Mouse (Mus musculus): ENCODE data around the gene Pde6g. TPM values are rescaled to one million over a fixed set of nuclear protein-coding genes. Genes with fewer than 3 reads are reported as not detected.

Pde6g gene
- total RNA-seq, 4 experiments from 2014 or later, result 0.70 to 1.0 (median 0.94) TPM

DNA sequence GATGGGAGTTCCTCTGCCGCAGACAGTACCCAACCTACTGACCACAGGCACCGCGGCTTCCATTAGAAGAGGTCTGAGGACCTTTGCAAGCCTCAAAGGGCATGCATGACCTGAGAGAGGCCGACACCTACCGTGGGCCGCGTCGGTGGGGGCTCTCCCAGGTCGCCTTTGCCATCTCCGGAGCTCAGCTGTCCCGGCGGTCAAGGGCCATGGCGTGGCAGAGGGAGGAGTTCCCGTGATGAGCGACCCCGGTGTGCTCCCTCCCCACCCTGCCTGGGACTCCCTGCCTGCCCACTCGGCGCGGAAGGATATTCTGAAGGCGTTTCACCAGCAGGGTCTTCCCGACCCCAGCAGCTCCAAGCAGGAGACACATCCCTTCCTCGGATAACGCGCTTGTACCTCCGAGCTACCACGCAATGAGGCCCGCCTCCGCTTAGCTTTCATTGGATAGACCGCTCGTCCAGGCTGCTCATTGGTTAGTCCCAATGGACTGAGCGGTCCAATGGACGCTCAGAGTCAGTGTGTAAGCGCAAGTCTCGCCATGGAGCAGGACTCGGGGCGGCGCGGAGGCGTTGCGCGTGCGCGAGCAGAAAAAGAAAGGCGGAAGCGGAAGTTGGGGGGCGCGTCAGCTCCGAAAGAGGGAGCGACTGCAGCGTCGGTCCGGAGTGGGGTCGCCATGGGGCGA is 13.9 kb upstream of the Pde6g start, which contains the start of gene Arl16:
Gene Arl16 (minus strand): TSS at position 557 of the 685 bp plus-strand sequence.
- DNase-seq (ENCODE audit: low spot score in 2 of 2), result peak; percentile 81 to 85

DNA sequence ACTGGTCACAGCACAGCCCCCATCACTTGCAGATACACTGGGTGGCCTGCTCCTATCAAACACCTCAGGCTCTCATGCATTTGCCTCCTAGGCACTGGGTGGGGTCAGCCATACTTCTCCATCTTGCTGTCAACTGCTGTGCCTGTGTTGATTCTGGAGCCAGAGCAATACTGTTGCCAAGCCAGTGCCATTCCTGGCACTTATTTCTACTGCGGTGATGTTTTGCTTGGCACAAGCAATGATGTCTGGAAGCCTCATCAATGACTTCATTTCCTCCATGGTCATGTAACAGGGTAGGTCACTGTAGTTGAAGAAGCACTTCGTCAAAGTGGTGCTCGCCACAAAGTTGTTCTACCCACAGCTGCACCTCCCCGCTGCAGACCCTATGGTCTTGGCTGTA is 12.2 kb upstream of the Pde6g start:
- no peak for DNase-seq (ENCODE audit: low spot score in 2 of 2)

DNA sequence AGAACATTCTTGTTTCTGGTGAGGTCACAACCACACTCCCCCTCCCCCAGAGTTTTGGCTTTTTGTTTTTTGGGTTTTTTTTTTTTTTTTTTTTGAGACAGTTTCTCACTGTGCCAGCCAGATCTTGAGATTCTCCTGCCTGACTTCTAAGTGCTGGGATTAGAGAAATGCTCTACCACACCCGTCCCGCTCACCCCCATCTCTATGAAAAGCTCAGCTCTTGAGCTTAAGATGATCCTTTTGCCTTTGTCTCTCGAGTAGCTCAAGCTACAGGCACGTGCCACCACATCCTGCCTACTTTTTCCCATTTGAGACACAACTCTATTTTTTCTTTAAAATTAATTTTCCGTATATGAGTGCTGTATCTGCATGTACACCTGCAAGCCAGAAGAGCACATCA is 11.1 kb upstream of the Pde6g start:
- no peak for DNase-seq (ENCODE audit: low spot score in 2 of 2)

DNA sequence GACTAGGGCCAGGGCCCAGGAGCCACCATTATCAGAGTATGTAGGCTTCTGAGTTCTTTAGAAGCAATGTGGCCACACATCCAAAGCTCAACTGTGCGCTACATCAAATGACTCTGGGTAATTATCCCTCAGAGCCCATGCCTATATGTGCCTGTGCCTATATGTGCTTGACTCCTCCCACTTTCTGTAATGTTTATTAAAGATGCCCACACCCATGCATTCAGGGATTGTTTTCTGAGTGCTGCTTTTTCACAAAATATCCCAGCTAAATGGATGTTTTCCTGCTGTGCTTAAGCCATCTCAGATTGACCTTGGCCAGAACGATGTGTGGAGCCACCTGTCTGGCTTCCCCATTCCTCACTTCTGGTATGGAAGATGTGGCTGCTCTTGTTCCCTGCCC is 10.2 kb upstream of the Pde6g start:
- DNase-seq (ENCODE audit: low spot score in 2 of 2), result no peak

DNA sequence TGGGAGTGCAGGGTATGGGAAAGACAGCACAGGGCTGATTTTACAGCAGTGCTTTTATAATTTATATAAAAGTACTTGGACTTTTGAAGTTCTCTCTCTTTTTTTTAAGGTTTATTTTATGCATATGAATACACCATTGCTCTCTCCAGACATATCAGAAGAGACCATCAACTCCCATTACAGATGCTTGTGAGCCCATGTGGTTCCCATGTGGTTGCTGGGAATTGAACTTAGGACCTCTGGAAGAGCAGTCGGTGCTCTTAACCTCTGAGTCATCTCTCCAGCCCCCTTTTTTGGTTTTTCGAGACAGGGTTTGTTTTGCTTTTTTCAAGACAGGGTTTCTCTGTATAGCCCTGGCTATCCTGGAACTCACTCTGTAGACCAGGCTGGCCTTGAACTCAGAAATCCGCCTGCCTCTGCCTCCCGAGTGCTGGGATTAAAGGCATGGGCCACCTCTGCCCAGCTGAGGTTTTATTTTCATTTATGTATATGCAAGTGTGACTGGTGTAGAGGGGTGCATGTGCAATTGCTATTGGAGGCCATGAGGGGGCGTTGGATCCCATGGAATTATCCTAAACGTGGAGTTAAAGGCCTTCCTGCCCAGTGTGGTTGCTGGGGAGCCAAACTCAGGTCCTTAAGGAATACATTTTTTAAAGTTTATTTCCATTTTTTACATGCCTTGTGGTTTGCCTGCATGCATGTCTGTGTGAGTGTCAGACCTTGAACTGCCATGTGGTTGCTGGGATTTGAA is 5.7 kb upstream of the Pde6g start:
- no peak for DNase-seq (ENCODE audit: low spot score in 2 of 2)

DNA sequence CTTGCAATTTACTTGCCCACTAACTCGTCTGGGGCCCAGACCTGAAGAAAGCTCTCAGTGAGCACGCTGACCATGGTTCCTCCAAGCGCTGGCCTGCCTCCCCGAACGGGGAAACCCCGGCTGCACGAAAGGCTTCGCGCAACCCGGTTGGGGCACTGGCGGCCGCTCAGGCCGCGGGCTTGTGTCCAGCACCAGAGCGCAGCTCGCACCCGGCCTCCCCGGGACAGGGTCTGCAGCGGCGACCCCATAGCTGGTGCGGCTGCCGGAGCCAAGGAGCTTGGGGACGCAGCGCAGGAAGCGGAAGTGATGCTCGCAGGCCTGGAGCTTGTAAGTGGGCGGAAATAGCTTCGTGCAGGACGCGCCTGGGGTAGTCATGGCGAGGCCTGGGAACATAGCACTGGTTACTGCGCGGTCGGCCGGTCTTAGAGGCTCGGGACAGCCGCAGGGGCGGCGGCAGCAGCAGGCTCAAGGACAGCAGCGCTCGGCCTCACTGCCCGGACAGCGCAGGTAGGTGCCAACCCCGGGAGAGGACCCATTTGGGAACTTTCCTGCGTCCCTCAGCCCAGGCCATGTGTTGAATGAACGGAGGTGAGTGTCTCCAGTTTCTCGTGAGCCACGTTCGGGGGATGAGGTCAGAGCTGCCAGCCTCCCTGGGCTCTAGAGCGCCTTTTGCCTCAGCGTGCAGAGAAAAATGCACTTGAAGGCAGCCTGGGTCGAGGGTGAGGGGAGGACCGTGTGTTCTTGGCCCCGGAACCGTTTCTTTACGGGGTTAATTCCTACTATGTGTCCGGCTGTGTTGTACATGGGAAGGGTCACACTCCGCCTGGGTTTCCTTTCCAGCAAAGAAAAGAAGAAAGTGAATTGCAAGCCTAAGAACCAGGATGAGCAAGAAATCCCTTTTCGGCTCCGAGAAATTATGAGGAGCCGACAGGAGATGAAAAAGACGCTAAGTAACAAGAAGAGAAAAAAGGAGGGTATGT is 4.8 kb upstream of the Pde6g start, which contains the start of the genes Oxld1 and Ccdc137:
Gene Oxld1 (minus strand): TSS at position 297 of the 980 bp plus-strand sequence.
Gene Ccdc137 (plus strand): TSS at position 344 of the 980 bp plus-strand sequence.
- DNase-seq (ENCODE audit: low spot score in 2 of 2), result peak; percentile 45 to 55

DNA sequence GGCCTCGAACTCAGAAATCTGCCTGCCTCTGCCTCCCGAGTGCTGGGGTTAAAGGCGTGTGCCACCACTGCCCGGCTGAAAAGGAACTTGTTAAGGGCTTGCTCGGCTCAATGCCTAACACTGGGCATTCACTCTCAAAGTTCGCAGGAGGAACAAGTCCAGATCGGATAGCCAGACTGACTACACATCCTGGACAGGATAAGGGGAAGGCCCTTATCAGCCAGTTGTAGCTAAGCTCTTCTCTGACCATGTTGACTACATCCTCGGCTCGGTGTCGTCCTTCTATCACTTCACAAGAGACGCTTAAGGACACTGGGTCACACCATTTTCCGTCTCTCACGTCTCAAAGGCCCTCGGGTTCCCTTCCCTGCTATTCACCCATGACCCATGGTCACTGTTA is 4.1 kb upstream of the Pde6g start:
- no peak for DNase-seq (ENCODE audit: low spot score in 2 of 2)

DNA sequence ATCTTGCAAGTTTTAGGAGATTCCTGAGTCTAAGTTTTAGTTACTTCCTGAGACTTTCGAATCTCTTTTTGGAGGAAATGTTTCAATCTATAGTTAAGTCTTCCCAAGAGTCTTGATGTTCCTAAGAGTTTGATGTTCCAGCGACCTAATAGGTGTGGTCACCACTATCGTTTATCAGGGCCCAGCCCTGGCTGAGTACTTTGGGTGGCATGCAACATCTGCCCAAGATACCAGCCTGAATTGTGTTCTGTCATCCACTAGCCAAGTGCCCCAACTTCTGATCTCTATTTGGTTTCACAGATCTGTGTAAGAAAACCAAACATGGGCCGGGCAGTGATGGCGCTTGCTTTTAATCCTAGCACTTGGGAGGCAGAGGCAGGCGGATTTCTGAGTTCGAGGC is 2.1 kb upstream of the Pde6g start:
- no peak for DNase-seq (ENCODE audit: low spot score in 2 of 2)

DNA sequence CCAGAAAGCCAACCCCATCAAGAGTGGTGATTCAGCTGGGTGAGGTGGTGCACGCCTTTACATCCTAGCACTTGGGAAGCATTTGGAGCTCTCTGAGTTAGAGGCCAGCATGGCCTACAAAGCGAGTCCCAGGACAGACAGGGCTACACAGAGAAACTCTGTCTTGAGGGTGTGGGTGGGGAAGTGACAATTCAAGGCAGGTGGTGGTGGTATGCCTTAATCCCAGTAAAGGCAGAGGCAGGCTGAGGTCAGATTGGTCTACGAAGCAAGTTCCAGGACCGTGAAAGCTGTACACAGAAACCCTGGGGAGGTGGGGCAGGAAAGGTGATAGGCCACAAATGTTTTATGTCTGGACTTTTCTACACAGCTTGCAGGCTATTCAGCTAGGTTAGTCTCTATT is 1.7 kb upstream of the Pde6g start:
- no peak for DNase-seq (ENCODE audit: low spot score in 2 of 2)

DNA sequence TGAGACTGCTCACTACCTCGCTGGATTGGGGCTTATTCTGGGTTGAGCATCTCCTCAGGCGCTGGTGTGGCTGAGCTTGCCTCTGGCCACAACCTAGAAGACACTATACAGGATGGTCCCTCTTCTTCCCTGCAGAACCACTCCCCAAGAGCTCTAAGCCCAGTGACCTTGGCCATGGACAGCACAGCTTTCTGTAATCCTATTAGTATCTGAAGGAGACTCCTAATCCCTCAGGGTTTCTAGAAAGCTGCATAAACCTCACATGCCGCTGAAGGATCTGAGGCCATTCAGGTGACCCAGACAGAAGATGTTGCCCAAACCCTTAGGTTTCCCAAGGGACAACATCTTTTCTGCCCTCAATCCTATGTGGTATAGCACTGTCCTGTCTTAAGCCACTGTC is 1.1 kb downstream of the Pde6g start:
- no peak for DNase-seq (ENCODE audit: low spot score in 2 of 2)

DNA sequence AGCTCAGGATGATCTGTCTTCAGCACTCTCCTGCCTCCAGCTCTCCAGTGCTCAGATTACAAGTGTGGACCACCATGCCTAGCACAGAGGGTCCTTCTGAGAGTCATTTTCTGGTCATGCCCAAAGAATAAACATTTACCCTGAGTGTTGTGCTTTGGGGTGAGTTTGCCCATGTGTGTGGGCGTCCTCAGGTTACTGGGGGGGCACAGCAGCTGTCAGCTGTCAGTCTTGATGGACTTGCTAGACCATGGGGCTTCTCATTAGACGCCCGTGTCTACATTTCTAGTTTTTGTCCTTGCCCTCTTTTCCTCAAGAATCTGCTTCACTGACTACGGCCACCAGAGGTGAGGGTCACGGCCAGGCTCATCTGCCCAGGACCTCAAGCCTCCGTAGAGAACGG is 6.1 kb downstream of the Pde6g start:
- DNase-seq (ENCODE audit: low spot score in 2 of 2), result no peak

DNA sequence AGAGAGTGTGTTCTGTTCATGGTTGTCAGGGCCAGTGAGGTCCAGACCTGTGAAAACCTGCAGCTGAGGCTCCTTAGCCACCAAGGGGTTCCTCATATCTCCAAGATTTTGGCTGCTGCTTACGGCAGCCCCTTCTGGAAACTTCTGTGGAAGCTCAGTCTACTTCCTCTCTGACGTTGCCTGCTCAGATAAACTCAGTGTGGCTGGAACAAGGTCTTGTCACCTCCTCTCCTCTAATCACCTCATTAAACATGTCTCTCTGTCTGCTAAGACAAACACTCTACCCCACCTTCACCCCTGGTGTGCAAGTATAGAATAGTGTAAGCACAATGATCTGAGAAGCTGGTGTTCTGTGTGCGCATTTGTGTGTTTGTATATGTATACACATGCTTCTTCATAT is 7.8 kb downstream of the Pde6g start:
- DNase-seq (ENCODE audit: low spot score in 2 of 2), result no peak

DNA sequence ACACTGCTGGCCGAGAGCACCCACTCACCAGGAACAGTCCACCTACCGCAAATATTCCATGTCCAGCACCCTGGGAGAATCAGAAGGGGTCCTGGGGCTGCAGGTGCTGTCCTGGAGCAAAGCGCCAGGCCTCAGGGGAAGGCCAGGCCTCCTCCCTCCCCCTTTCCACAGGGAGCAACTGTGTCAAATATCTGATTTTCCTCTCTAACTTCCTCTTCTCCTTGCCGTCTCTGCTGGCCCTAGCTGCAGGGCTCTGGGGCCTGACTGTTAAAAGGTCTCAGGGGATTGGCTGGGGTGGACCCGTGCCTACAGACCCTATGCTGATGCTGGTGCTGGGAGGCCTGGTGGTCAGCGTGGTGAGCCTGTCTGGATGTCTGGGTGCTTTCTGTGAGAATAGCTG is 9.2 kb downstream of the Pde6g start:
- DNase-seq (ENCODE audit: low spot score in 2 of 2), result no peak

DNA sequence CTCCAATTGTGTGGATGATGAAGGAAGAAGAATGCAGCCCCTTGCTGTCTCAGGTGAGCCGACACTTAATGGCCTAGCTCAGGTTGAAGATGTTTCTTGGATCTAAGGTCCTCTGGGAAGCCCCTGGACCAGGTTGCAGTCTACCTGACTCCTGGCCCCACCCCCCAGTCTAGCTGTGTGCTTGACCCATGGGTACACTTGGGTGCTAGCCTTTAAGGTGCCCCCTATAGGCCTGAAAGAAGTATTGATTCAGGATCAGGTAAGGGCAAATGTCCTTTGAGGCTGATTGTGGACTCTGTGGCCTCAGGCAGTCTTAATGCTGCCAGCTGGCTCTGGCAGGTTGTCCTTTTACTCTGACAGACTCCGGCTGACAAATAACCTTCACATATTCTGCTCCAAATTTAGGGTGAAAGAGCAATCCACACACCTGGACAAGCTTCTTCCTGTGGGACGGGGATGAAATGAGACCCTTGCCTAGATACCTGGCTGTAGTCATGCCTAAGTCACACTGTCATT is 10.5 kb downstream of the Pde6g start:
- no peak for DNase-seq (ENCODE audit: low spot score in 2 of 2)

DNA sequence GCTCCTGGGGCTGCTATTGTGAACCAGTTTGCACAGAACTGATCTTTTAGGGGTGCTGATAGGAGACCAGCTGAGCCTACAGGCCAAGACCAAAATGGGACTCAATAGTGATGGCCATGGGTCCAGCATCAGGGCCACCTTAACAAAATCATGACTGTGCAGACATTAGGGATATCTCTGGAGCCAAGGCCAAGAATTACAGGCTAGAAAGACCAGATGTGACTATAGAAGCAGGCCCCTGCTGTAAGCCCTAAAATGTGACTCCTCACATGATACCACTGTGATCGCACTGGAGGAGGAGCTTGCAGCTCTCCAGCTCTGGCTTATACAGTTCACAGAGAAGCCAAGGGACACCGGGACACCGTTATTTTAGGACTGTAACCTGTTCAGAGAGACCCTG is 11.0 kb downstream of the Pde6g start, which contains the start of gene Tspan10:
Gene Tspan10 (plus strand): TSS at position 301 of the 400 bp plus-strand sequence.
- DNase-seq (ENCODE audit: low spot score in 2 of 2), result no peak

DNA sequence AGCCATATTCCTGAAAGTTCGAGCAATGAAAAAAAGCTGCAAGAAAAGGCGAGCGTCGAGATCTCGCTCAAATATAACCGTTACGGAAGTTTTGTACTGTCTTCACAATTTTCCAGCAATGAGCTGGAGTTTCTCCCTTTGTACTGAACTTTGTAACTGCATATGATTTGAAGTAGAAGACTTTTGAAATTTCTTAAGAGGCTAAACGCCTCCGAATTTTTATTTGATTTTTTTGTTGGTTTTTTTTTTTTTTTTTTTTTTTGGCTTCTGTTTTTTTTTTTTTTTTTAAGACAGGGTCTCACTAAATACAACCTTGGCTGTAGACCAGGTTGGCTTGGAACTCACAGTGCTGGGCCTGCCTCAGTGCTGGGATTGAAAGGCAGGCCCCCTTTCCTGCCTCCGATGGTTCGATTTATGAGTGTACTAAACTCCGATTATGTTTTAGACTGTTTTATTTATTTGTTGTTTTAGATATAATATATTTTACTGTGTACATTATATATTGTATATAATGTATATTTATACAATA is 15.4 kb downstream of the Pde6g start:
- no peak for DNase-seq (ENCODE audit: low spot score in 2 of 2)

DNA sequence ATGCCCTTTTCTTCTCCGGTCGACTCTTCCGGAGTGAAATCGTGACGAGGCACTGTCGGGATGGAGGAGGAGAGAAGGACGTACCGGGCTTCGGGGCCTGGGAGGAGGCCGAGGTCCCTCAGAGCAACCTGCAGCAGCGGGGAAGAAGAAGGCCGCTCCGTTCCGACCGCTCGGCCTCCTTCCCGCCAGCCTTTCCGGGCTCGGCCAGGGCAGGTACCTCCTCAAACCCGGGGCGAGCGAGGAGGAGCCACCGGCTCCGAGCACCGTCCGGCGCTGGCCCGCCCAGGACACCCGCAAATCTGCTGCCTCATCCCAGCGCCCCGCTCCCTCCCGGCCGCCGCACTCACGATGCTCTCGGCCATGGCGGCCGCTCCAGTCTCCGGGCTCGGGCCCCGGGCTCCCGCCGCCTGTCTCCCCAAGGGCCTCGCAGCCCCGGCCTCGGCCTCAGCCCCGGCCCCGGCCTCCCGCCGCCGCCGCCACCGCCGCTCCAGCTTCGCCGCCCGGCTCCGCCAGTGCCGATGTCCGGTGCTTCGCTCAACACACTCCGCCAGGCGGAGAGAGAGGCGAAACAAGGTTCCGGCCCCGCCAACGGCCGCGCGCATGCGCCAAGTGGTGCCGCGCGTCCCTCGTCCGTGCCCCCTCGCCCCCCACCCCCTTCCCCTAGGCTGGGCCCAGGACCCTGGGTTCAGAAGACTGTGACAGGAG is 16.0 kb downstream of the Pde6g start, which contains the start of gene Nploc4:
Gene Nploc4 (minus strand): TSS at position 557 of the 705 bp plus-strand sequence.
- peak; percentile 74 to 81 for DNase-seq (ENCODE audit: low spot score in 2 of 2)

DNA sequence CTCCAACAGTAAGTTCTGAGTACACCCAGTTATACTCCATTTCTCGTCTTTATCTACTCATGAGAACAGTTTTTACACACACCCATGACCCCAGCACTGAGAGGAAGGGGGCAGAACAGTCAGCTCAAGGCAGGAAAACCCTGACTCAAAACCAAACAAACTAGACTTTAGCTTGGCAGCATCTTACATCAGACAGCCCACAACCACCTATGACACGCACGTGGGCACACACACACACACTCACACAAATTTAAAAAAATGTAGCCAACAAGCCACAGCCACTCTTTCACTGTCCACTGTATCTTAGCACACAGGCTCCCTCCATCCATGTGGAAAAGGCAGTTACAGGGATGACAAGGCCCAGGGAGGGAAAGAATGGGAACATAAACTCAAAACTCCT is 26.6 kb downstream of the Pde6g start:
- no peak for DNase-seq (ENCODE audit: low spot score in 2 of 2)

DNA sequence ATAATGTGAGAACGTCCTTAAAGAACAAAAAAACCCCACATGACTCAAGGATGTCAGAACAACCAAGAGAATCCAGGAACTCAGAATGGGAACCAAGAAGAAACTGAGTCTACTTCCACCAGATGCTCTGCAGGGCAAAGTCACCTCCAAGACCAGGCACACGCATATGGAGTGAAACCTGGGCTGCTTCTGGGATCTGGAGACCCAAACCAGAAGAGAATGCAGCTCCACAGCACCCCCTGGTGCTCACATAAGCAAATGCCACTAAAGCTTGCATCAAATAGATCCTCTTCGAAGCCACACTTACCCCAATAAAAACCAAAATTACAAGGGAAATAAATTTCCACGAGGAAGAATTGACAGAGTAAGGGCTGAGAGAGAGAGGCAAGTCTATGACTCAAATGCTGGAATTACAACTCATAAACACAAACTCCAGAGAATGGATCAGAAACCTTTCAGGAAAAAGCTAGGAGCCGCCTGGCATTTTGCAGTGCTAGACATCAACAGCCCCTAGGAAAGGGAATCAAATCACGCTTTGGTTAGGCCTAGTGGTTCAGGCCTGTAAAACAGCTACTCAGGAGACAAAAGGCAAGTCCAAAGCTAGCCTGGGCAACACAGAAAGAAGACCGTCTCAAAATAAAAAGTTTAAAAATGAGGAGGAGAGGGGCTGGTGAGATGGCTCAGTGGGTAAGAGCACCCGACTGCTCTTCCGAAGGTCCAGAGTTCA is 29.6 kb downstream of the Pde6g start:
- peak; percentile 28 to 53 for DNase-seq (ENCODE audit: low spot score in 2 of 2)
